Mouse (Mus musculus): ENCODE data around the gene Brd2.

DNA sequence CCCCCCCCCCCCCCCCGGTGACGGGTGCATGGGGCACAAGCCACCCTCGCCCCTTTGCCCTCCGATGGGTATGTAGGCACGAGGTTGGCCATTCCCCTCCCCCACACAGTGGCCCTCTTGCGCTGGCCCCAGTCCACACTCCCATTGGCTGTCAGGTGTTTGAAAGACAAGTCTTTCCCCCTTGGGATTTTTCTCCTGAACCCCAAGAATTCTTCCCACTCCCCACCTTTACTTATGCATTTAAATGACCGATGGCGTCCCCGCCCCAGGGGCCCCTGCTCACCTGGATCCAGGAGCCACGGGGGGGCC lies 601 bp downstream of the Brd2 start:
- no peak for TF ChIP-seq CTCF (conservative IDR thresholded peaks at IDR 0.05; ENCODE audit: low read length)
- TF ChIP-seq POU5F1 (IDR thresholded peaks at IDR 0.05; ENCODE audit: borderline replicate concordance, low read length) = no peak
